Mouse (Mus musculus): Measurements from ENCODE around the gene Pola1.

DNA sequence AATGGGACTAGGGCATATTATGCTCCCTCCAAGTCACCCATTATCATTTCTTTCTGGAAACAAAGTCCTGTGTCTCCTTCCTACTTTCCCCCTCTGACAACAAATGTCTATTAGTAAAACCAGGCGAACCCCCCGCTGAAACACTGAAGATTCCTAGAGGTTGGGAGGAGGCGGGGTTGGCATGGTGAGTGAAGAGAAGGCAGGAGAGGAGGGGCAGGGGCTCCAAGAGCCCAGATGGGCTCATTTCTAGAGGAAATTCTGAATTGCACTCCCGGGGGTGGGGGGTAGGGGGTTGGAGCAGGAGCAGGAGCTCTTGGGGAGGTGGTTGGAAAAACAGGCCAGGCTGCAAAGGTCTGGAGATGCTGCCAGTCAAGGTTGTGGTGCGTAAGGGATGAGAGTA is 336.1 kb downstream of the Pola1 start:
- no peak for TF ChIP-seq CTCF (IDR thresholded peaks at IDR 0.05; ENCODE audit: control insufficient read depth, insufficient read depth, insufficient read length)
- TF ChIP-seq USF1 (IDR thresholded peaks at IDR 0.05; ENCODE audit: low read depth): no peak
- no peak for TF ChIP-seq MAX (IDR thresholded peaks at IDR 0.05)
- TF ChIP-seq CEBPB (IDR thresholded peaks at IDR 0.05; ENCODE audit: low read depth): no peak
- TF ChIP-seq MYOG (IDR thresholded peaks at IDR 0.05; ENCODE audit: control insufficient read depth, extremely low read depth, insufficient read length): no peak
- TF ChIP-seq MYOD1 (IDR thresholded peaks at IDR 0.05; ENCODE audit: control insufficient read depth, insufficient read length, low read depth): no peak
